8 mouse cellular contexts compared by ENCODE assay signal in genomic region chr4:44424831-44425704, GRCm38 (mm10).
DNase-seq lines count a peak whose midpoint lies in the region; ATAC-seq and TF ChIP-seq lines count a peak whose summit lies in the region.

No protein-coding gene starts in this region.

- peak overlapping the region; percentile 71 for H3K4me2 ChIP-seq in CH12.LX (ENCODE audit: insufficient read depth, low read depth, poor library complexity, severe bottlenecking)
- H3K4me2 ChIP-seq in limb, embryonic 15.5 days = peak overlapping the region; percentile 55

- H3K9me3 ChIP-seq in CH12.LX (replicated peaks; ENCODE audit: low read length) = no peaks in the 10 kb centered on the region
- no peaks in the 10 kb centered on the region for H3K9me3 ChIP-seq in limb, embryonic 15.5 days

- TF ChIP-seq RAD21 in CH12.LX (IDR thresholded peaks at IDR 0.05; ENCODE audit: low read depth, low read length) = no peak

- no peak overlapping the region for H3K27ac ChIP-seq in CH12.LX (ENCODE audit: insufficient read depth, low read depth)
- no peak overlapping the region for H3K27ac ChIP-seq in embryonic fibroblast, embryonic 13.5 days (ENCODE audit: insufficient read depth, low read length)
- H3K27ac ChIP-seq in limb, embryonic 15.5 days = no peak overlapping the region

- DNase-seq in gastrocnemius, postnatal 10 days = peak; percentile 8
- no peak for DNase-seq in gastrocnemius, postnatal 36 days
- DNase-seq in CH12.LX (ENCODE audit: extremely low read depth) = no peak
- peak; percentile 25 for DNase-seq in splenic B cell, adult 2 months (ENCODE audit: low read depth, low spot score)
- DNase-seq in adrenal gland, adult 18-20 months (ENCODE audit: low spot score in 2 of 2) = no peak
- DNase-seq in urinary bladder, postnatal 25 days (ENCODE audit: low spot score) = no peak

- TF ChIP-seq EP300 in CH12.LX (IDR thresholded peaks at IDR 0.05; ENCODE audit: low read length) = no peak

- H3K9ac ChIP-seq in CH12.LX (ENCODE audit: insufficient read depth, low read depth) = no peak overlapping the region; the same call in 1 of the 2 replicates
- H3K9ac ChIP-seq in limb, embryonic 15.5 days = no peak overlapping the region

- ATAC-seq in limb, embryonic 15.5 days (ENCODE audit: insufficient number of reproducible peaks, low FRiP score, low TSS enrichment, low read depth) = no peak

- peaks cover 2% of the 10 kb centered on the region for H3K27me3 ChIP-seq in CH12.LX (replicated peaks)
- H3K27me3 ChIP-seq in limb, embryonic 15.5 days = peaks cover 60% of the 10 kb centered on the region
- peaks cover 4% of the 10 kb centered on the region for H3K27me3 ChIP-seq in splenic B cell, adult 2 months (ENCODE audit: control insufficient read depth, insufficient read depth, low read length, poor library complexity, severe bottlenecking)

- WGBS in limb, embryonic 15.5 days = under 1% methylated on average over 56 of the region's 56 CpGs

- H3K4me1 ChIP-seq in CH12.LX (ENCODE audit: control insufficient read depth in 1 of 2, insufficient read depth in 2 of 2) = no peaks in the 10 kb centered on the region
- H3K4me1 ChIP-seq in embryonic fibroblast, embryonic 13.5 days (ENCODE audit: control insufficient read depth, insufficient read depth, low read length) = no peaks in the 10 kb centered on the region
- peaks cover 9% of the 10 kb centered on the region for H3K4me1 ChIP-seq in limb, embryonic 15.5 days

- in situ Hi-C loops in CH12.LX (cut with MboI; ENCODE audit: low pct_ligation_motif_present, low pct_unique_long_range_greater_than_20kb, low sequenced_read_pairs) = no loop called here

- peak overlapping the region in 1 of 3 experiments; percentile 23 for H3K4me3 ChIP-seq in CH12.LX (replicated peaks in 1 of 3; ENCODE audit: low read depth in 2 of 3, low read length in 2 of 3, poor library complexity in 1 of 3)
- peak overlapping the region; percentile 16 for H3K4me3 ChIP-seq in embryonic fibroblast, embryonic 13.5 days (ENCODE audit: insufficient read depth, low read length)
- peak overlapping the region; percentile 37 for H3K4me3 ChIP-seq in limb, embryonic 15.5 days

- intact Hi-C loops in gastrocnemius, postnatal 36 days (cut with DNase I) = no loop called here

- no peak for TF ChIP-seq CTCF in CH12.LX (conservative IDR thresholded peaks at IDR 0.05 in 1 of 2, IDR thresholded peaks at IDR 0.05 in 1 of 2; ENCODE audit: low read depth in 2 of 2, low read length in 2 of 2)
- TF ChIP-seq CTCF in embryonic fibroblast, embryonic 13.5 days (IDR thresholded peaks at IDR 0.05; ENCODE audit: borderline replicate concordance, insufficient read depth, low read length) = no peak

- H3K36me3 ChIP-seq in CH12.LX (replicated peaks in 1 of 2; ENCODE audit: control insufficient read depth in 1 of 2, insufficient read depth in 1 of 2, low read length in 1 of 2) = no peaks in the 10 kb centered on the region
- no peaks in the 10 kb centered on the region for H3K36me3 ChIP-seq in limb, embryonic 15.5 days
- H3K36me3 ChIP-seq in splenic B cell, adult 2 months (ENCODE audit: control insufficient read depth, insufficient read depth, low read length, poor library complexity, severe bottlenecking) = no peaks in the 10 kb centered on the region

- H3K79me2 ChIP-seq in CH12.LX (replicated peaks; ENCODE audit: control insufficient read depth, extremely low read depth, insufficient read depth, poor library complexity, severe bottlenecking) = no peaks in the 10 kb centered on the region

- dilution Hi-C loops in CH12.LX (cut with MboI; ENCODE audit: extremely low pct_ligation_motif_present, extremely low pct_unique_long_range_greater_than_20kb, low sequenced_read_pairs) = no loop called here

- no peak for TF ChIP-seq POLR2A in CH12.LX (IDR thresholded peaks at IDR 0.05; ENCODE audit: low read depth, low read length)
- no peak for TF ChIP-seq POLR2A in embryonic fibroblast, embryonic 13.5 days (IDR thresholded peaks at IDR 0.05; ENCODE audit: low read depth, low read length)

TF ChIP-seq in CH12.LX, 34 proteins besides CTCF, POLR2A, EP300 and RAD21:
- no peak for TF ChIP-seq JUN (IDR thresholded peaks at IDR 0.05; ENCODE audit: insufficient read depth, low read depth, low read length)
- TF ChIP-seq POLR2AphosphoS2 (IDR thresholded peaks at IDR 0.05; ENCODE audit: low read depth, low read length) = no peak
- TF ChIP-seq MYC (IDR thresholded peaks at IDR 0.05; ENCODE audit: low read depth, low read length) = no peak
- TF ChIP-seq CHD2 (IDR thresholded peaks at IDR 0.05; ENCODE audit: low read length) = no peak
TF ChIP-seq in CH12.LX: peak in this region for 0.

Comparison
In these comparisons a context has a peak if more than half of its experiments do, and no peak if none do; other contexts are left out.
1. DNase-seq: peak in gastrocnemius, postnatal 10 days (single experiment) and splenic B cell, adult 2 months (single experiment); none in gastrocnemius, postnatal 36 days (0 of 2), CH12.LX (single experiment), adrenal gland, adult 18-20 months (0 of 2) and urinary bladder, postnatal 25 days (single experiment).